ENCODE assay signal across 8 mouse cellular contexts in the genomic region with DNA sequence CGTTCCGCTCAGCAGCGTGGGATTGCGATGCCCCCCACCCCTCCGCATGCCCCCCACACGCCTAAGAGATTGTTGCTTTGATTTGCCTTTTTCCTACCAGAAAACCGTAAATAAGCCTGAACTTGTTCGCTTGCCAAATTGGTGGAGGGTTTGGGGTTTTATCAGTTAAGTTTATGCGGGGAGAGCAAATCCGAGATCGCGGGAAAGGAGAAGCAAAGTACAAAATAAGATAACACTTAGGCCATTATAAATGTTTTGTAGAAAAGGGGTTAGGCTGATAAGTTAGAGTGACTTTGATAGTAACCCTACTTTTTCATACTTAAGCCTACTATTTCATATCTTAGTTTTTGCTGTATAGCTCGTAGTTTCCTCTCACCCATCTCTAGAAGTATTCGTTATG. TPM values are rescaled to one million over a fixed set of nuclear protein-coding genes. Genes with fewer than 3 reads are reported as not detected.
DNase-seq lines count a peak whose midpoint lies in the region; ATAC-seq and TF ChIP-seq lines count a peak whose summit lies in the region.

No protein-coding gene starts in this region.

- intact Hi-C loops in left cerebral cortex, postnatal 14 days (cut with DNase I): loop anchor here (2.0 kb wide), 1 partner anchor 130 kb away; no protein-coding TSS in a partner anchor

- peak overlapping the region; percentile 70 for H3K9ac ChIP-seq in kidney, postnatal 0 days (ENCODE audit: low read depth, low read length)
- peak overlapping the region; percentile 61 for H3K9ac ChIP-seq in hindbrain, embryonic 15.5 days
- H3K9ac ChIP-seq in midbrain, embryonic 15.5 days: peak overlapping the region; percentile 50

- H3K36me3 ChIP-seq in kidney, postnatal 0 days (ENCODE audit: insufficient read depth, low read length): no peaks in the 10 kb centered on the region
- H3K36me3 ChIP-seq in hindbrain, embryonic 15.5 days: no peaks in the 10 kb centered on the region
- H3K36me3 ChIP-seq in midbrain, embryonic 15.5 days (replicated peaks): no peaks in the 10 kb centered on the region

- H3K27me3 ChIP-seq in kidney, postnatal 0 days (ENCODE audit: insufficient read depth, low read length): no peaks in the 10 kb centered on the region
- peaks cover 16% of the 10 kb centered on the region; the same call in 1 of the 2 replicates for H3K27me3 ChIP-seq in hindbrain, embryonic 15.5 days
- peaks cover 15% of the 10 kb centered on the region for H3K27me3 ChIP-seq in midbrain, embryonic 15.5 days (replicated peaks)

- peak overlapping the region; percentile 91; the same call in 1 of the 2 replicates for H3K27ac ChIP-seq in kidney, postnatal 0 days
- peak overlapping the region; percentile 15; the same call in 1 of the 2 replicates for H3K27ac ChIP-seq in brown adipose tissue, adult 24 weeks (replicated peaks; ENCODE audit: low read depth, low read length)
- peak overlapping the region; percentile 90 for H3K27ac ChIP-seq in hindbrain, embryonic 15.5 days (replicated peaks)
- peak overlapping the region; percentile 82; the same call in 1 of the 2 replicates for H3K27ac ChIP-seq in midbrain, embryonic 15.5 days

- no peak for TF ChIP-seq CTCF in kidney, postnatal 0 days (IDR thresholded peaks at IDR 0.05; ENCODE audit: low read depth)

- H3K9me3 ChIP-seq in kidney, postnatal 0 days (replicated peaks; ENCODE audit: low read length): no peaks in the 10 kb centered on the region
- no peaks in the 10 kb centered on the region for H3K9me3 ChIP-seq in hindbrain, embryonic 15.5 days
- no peaks in the 10 kb centered on the region for H3K9me3 ChIP-seq in midbrain, embryonic 15.5 days

- DNase-seq in kidney, postnatal 0 days (ENCODE audit: low spot score): no peak
- DNase-seq in kidney, postnatal 25 days: no peak
- no peak for DNase-seq in urinary bladder, postnatal 10 days (ENCODE audit: low spot score)
- DNase-seq in left cerebral cortex, postnatal 14 days (ENCODE audit: low spot score in 2 of 2): no peak

- peak overlapping the region; percentile 55 for H3K4me3 ChIP-seq in kidney, postnatal 0 days (replicated peaks; ENCODE audit: low read depth, low read length)
- peak overlapping the region; percentile 78 for H3K4me3 ChIP-seq in brown adipose tissue, adult 24 weeks (ENCODE audit: insufficient read depth, low read depth, low read length)
- H3K4me3 ChIP-seq in hindbrain, embryonic 15.5 days: peak overlapping the region; percentile 63
- peak overlapping the region; percentile 50 for H3K4me3 ChIP-seq in midbrain, embryonic 15.5 days

- 35% methylated on average over 14 of the region's 14 CpGs for WGBS in kidney, postnatal 0 days
- whole genome bisulfite sequencing in hindbrain, embryonic 15.5 days: 25% methylated on average over 14 of the region's 14 CpGs
- WGBS in midbrain, embryonic 15.5 days: 25% methylated on average over 14 of the region's 14 CpGs

- ATAC-seq in kidney, postnatal 0 days (replicated peaks; ENCODE audit: low FRiP score, low read depth): no peak
- ATAC-seq in hindbrain, embryonic 15.5 days (ENCODE audit: low FRiP score, low read depth): no peak
- ATAC-seq in midbrain, embryonic 15.5 days (replicated peaks): no peak
- no peak for ATAC-seq in CD4-positive, CD25-positive, alpha-beta regulatory T cell, adult 4 months

- H3K4me2 ChIP-seq in kidney, postnatal 0 days (ENCODE audit: low read length): peak overlapping the region; percentile 52
- H3K4me2 ChIP-seq in hindbrain, embryonic 15.5 days: peak overlapping the region; percentile 57
- peak overlapping the region; percentile 55 for H3K4me2 ChIP-seq in midbrain, embryonic 15.5 days

- no peaks in the 10 kb centered on the region for H3K4me1 ChIP-seq in kidney, postnatal 0 days (replicated peaks; ENCODE audit: insufficient read depth, low read length)
- H3K4me1 ChIP-seq in brown adipose tissue, adult 24 weeks (ENCODE audit: control insufficient read depth, insufficient read depth, insufficient read length, low read length): no peaks in the 10 kb centered on the region
- peaks cover 6% of the 10 kb centered on the region; the same call in 1 of the 2 replicates for H3K4me1 ChIP-seq in hindbrain, embryonic 15.5 days (replicated peaks)
- peaks cover 10% of the 10 kb centered on the region for H3K4me1 ChIP-seq in midbrain, embryonic 15.5 days

RNA-seq across cellular contexts. Expression of gene Smc1a, which starts 1.0 kb away (rescaled TPM):
- polyA plus RNA-seq in kidney, postnatal 0 days (2015; fragmentation: Nextera tagmentation; extraction: Ambion mirVana): 67.5 and 76.6 TPM in 2 replicates
- 39.7 and 40.6 TPM in 2 replicates for polyA plus RNA-seq in brown adipose tissue, adult 24 weeks (2012; ENCODE audit: insufficient read depth, insufficient read length, missing spikeins)
- polyA plus RNA-seq in hindbrain, embryonic 15.5 days (2015; fragmentation: Nextera tagmentation; extraction: Ambion mirVana): 70.7 and 77.4 TPM in 2 replicates
- polyA plus RNA-seq in midbrain, embryonic 15.5 days (2015; fragmentation: Nextera tagmentation; extraction: Ambion mirVana): 79.5 and 79.7 TPM in 2 replicates
- 10 to 100 TPM; 46.6 to 49.5 TPM for total RNA-seq in left cerebral cortex, postnatal 14 days (2021)
- 100 to 1,000 TPM in 1 of 2 experiments, 10 to 100 TPM in 1; 91.8 to 102 TPM for polyA plus RNA-seq in CD4-positive, CD25-positive, alpha-beta regulatory T cell, adult 4 months (2017; shearing (Covaris generic))

RNA-seq across cellular contexts. Expression of gene Ribc1, which starts 1.1 kb away (rescaled TPM):
- polyA plus RNA-seq in kidney, postnatal 0 days (2015; fragmentation: Nextera tagmentation; extraction: Ambion mirVana): 3.2 and 3.7 TPM in 2 replicates
- 2.0 and 2.3 TPM in 2 replicates for polyA plus RNA-seq in brown adipose tissue, adult 24 weeks (2012; ENCODE audit: insufficient read depth, insufficient read length, missing spikeins)
- polyA plus RNA-seq in hindbrain, embryonic 15.5 days (2015; fragmentation: Nextera tagmentation; extraction: Ambion mirVana): 2.0 and 2.5 TPM in 2 replicates
- polyA plus RNA-seq in midbrain, embryonic 15.5 days (2015; fragmentation: Nextera tagmentation; extraction: Ambion mirVana): 2.5 and 3.2 TPM in 2 replicates
- 1 to 10 TPM in 1 of 2 experiments, not detected in 1; 2.2 TPM for total RNA-seq in left cerebral cortex, postnatal 14 days (2021)
- 1 to 10 TPM; 1.8 to 2.0 TPM for polyA plus RNA-seq in CD4-positive, CD25-positive, alpha-beta regulatory T cell, adult 4 months (2017; shearing (Covaris generic))

RNA-seq across cellular contexts. Expression of gene Hsd17b10, which starts 15.5 kb away (rescaled TPM):
- 246 and 262 TPM in 2 replicates for polyA plus RNA-seq in kidney, postnatal 0 days (2015; fragmentation: Nextera tagmentation; extraction: Ambion mirVana)
- 221 and 367 TPM in 2 replicates for polyA plus RNA-seq in brown adipose tissue, adult 24 weeks (2012; ENCODE audit: insufficient read depth, insufficient read length, missing spikeins)
- polyA plus RNA-seq in hindbrain, embryonic 15.5 days (2015; fragmentation: Nextera tagmentation; extraction: Ambion mirVana): 114 and 125 TPM in 2 replicates
- 95.6 and 105 TPM in 2 replicates for polyA plus RNA-seq in midbrain, embryonic 15.5 days (2015; fragmentation: Nextera tagmentation; extraction: Ambion mirVana)
- 10 to 100 TPM; 41.4 to 45.4 TPM for total RNA-seq in left cerebral cortex, postnatal 14 days (2021)
- 100 to 1,000 TPM; 122 to 129 TPM for polyA plus RNA-seq in CD4-positive, CD25-positive, alpha-beta regulatory T cell, adult 4 months (2017; shearing (Covaris generic))

Comparison
In these comparisons a context has a peak if more than half of its experiments do, and no peak if none do; other contexts are left out.
1. H3K27ac ChIP-seq: peak in every context shown above with its lines; median percentile 91 in kidney, postnatal 0 days; 90 in hindbrain, embryonic 15.5 days; 82 in midbrain, embryonic 15.5 days; 15 in brown adipose tissue, adult 24 weeks.